Mouse (Mus musculus) lung, postnatal 25 days (tissue): ENCODE results near the gene 4933405L10Rik.

Experiments
- DNase-seq: peaks from one replicate; pipeline ENCODE4 v3.0.0; 2022; ENCODE audit warnings: low spot score

The 4933405L10Rik gene

DNA sequence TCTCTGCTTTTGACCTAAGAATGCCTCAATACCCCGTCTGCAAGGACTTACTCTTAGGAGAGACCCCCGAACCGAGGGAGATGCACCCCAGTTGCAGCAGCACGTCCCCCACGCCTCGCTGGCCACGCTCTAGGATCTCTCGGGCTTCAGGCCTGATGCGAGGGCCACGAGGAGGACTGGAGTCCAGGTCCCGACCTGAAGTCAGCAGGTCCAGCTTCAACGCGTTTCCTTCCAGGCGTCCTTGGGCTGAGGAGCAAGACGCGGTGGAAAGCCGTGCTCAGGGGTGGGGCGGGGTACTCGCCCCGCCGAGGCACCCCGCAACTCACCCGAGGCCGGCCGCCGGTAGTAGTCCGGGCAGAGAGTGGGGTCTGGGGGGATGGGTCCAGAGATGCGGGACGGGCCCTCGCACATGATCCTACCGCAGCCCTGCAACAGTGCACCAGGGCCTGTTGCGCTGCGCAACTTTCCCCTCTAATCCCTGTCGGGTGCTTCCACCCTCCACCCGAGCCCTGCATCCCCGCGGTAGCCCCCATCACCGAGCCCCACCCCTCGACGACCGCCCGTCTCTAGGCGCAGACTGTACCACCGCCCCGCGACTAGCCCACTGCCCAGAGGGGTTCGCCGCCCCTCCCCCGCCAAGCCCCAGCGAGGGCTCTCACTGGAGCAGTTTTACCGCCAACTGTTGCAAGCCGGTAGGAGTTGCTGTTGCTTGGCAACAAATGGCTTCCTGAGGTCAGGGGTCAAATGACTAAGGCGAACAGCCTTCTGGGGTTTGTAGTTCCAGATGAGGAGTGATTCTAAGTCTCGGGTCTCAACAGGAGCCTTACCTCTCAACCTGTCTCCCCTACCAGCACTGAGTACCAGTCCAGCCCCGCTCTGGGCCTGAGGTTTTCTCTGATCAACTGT, at the start of gene 4933405L10Rik, which contains the start of gene Enkd1:
4933405L10Rik (plus strand) TSS at position 158 of the 906 bp plus-strand sequence.
Enkd1 (minus strand) TSS at position 713 of the 906 bp plus-strand sequence.
- DNase-seq = peak; percentile 92

- peak; percentile 58 for DNase-seq
Observed at GRCm38 (mm10) chr8:105661167-105661566, 46.3 kb upstream of the 4933405L10Rik start.

DNA sequence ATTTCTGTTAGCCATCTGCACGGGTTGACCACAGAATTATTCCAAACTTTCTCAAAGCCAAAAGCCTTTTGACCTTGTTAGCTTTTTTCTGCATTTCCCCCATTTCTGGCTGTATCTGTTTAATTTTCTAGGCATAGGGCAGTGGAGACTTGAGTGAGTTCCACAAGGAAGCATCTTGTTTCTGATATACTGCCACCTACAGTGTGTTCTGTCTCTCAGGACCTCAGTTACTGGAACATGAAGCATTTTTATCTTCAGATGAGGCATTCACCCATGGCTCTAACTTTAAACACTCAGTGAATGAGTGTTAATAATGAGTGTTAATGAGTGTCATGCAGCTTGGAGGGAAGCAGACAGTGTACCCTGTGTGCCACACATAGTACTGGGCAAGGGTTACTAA, 29.6 kb upstream of the 4933405L10Rik start:
- DNase-seq = no peak

- no peak for DNase-seq
Observed at GRCm38 (mm10) chr8:105685325-105685724, 22.1 kb upstream of the 4933405L10Rik start.

DNA sequence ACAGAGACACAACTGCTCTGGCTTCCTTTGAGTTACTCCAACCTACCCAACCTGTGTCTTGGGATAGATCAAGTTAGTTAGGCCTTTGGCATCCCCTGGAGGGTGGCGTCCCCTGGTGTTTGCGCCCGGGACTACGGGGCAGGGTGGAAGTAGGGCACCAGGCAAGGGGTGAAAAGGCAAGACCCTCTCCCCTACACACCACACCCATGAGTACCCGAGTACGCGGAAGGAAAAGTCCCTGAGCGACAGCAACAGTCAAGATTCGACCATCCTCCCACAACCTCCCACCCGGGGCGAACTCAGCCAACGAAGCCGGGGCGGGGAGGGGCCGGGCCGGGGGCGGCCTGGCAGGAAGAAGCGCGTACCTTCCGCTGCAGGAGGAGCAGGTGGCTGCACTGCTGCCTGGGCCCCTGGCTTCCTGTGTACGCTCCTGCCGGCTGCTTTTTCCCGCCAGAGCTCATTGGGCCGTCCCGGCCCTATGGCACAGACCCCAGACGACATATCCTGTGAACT, 21.6 kb upstream of the 4933405L10Rik start, which contains the start of gene Carmil2:
Carmil2 (plus strand) TSS at position 479 of the 513 bp plus-strand sequence.
- peak; percentile 71 for DNase-seq

- DNase-seq = no peak
Observed at GRCm38 (mm10) chr8:105686551-105686950, 20.9 kb upstream of the 4933405L10Rik start.

GRCm38 (mm10) chr8:105687512-105687911, 19.9 kb upstream of the 4933405L10Rik start:
- no peak for DNase-seq

DNA sequence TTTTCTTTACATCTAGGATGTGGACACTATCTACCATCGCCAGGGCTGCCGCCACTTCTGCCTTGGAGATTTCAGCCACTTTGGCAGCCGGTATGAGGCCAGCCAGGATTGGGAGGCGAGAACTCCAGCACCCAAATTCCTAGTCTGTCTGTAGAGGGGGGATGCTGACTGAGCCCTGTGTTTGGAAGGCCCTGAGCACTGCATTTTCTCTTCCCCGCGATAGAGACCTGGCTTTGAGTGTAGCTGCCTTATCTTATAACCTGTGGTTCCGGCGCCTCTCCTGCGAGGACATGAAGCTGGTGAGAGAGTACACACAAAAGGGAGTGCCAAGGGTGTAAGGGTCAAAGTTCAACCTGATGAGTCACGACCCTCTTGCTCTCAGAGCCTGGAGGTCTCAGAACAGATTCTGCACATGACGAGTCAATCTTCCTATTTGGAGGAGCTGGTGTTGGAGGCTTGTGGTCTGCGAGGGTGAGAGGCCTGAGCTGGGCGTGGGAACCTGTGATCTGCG, 19.2 kb upstream of the 4933405L10Rik start:
- no peak for DNase-seq

GRCm38 (mm10) chr8:105689256-105689982, 18.0 kb upstream of the 4933405L10Rik start:
- DNase-seq = no peak

DNA sequence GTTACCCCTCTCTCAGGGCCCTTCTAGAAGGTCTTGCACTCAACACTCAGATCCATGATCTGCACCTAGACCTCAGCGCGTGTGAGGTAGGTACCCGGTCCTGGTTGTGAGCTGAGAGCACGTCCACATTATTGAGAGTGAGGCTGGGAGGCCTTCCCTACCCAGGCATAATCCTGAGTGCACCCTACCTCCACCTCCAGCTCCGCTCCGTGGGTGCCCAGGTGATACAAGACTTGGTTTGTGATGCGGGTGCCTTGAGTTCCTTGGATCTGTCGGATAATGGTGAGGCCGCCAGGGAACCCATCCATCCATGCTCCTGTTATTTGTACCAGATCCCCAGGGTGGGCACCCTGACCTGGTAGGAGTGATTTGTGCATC, 17.5 kb upstream of the 4933405L10Rik start:
- DNase-seq = no peak

DNA sequence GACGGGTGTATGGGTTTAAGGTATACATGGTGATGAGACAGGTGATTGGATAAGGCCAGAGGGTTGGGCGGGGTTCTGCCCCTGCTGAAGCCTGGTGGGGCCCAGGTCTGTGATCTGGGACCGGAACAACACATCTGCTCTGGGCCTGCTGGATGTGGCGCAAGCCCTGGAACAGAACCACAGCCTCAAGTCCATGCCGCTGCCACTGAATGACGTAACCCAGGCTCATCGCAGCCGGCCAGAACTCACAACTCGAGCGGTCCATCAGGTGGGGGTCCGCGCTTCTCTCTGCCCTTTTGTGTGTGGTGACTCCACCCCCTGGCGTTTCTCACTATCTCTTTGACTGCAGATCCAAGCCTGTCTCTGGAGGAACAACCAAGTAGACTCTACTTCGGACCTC, 16.5 kb upstream of the 4933405L10Rik start:
- no peak for DNase-seq

DNA sequence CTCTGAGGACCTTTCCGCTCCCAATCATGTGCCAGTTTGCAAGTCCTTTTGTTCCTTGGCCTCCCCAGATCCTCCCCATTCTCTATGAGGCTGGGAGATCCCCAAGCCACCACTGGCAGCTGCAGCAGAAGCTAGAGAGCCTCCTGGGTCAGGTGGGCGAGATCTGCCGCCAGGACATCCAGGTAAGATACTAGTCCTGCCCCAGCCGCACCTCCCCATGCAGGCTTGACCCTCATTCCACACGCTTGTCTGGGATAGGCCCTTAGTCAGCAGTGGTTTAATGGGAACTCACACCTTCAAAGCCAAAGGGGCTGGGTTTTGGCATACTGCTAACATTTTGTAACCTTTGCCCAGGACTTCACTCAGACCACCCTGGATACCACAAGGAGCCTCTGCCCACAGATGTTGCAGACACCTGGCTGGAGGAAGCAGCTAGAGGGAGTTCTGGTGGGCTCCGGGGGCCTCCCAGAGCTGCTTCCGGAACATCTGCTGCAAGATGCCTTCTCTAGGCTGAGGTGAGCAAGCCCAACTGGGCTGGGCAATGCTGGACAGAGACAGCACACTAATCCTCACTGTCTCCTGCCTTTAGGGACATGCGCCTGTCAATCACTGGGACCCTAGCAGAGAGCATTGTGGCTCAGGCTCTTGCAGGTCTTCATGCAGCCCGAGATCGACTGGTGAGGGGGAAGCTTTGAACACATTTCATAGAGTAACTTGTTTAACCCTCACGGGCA, 14.8 kb upstream of the 4933405L10Rik start:
- no peak for DNase-seq

DNA sequence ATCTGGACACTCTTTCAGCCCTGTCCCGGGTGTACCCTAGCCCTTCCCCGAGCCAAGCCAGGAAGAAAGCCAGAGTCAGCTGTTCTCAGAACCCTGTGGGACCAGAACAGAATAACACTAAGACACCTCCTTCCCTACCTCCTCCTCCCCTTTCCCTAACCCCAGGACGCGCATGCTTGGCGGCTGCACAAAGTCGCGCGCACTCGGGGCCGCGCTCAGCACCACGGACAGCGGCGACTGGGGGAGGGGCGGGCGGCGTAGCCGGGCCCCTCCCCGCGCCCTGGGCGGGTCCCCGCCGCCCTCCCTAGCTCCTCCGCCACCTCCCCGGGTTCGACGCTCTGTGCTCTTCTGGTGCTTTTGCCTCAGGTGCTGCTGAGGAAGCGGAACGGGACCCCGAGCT, 13.8 kb upstream of the 4933405L10Rik start:
- DNase-seq = peak; percentile 30

GRCm38 (mm10) chr8:105694051-105694799, 13.2 kb upstream of the 4933405L10Rik start:
- no peak for DNase-seq

- DNase-seq = no peak
Observed at GRCm38 (mm10) chr8:105695080-105695780, 12.2 kb upstream of the 4933405L10Rik start.

DNA sequence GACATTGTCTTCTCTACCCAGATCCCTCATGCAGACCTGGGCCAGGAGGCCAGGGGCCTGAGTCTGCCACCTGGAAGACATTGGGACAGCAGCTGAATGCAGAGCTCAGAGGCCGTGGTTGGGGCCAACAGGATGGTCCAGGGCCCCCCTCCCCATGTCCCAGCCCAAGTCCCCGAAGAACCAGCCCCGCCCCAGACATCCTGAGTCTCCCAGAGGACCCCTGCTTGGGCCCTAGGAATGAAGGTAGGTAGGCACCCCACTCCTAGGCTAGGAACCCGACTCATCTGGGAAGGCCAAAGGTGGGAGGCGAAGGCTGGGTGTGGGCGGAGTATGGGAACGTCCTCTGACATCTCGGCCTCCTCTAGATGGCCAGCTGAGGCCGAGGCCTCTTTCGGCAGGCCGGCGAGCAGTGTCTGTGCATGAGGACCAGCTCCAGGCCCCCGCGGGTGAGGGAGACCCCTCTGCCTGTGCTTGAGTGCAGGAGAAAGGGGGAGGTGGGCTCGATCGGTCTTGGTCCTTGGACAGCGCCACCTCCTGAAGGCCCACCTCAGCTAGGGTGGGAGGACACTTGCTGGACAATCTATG, 10.2 kb upstream of the 4933405L10Rik start:
- DNase-seq = no peak

DNA sequence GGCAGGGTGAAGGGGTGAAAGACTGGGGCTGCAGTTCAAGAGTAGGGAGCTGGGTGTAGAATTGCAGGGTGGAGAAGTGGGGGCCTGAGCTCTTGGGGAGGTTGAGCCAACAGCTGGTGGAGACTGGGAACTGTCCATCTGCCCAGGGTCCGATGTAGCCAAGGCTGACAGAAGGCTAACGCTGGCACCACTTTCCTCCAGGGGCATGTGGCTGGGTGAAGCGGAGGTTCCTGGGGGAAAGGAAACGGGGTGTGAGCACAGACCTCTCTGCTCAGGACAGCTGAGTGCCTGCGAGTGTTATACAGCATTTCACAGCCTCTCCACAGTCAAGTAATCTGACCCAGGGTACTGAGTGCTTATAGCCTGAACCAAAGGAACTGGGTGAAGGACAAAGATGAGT, 8.7 kb upstream of the 4933405L10Rik start:
- no peak for DNase-seq

DNA sequence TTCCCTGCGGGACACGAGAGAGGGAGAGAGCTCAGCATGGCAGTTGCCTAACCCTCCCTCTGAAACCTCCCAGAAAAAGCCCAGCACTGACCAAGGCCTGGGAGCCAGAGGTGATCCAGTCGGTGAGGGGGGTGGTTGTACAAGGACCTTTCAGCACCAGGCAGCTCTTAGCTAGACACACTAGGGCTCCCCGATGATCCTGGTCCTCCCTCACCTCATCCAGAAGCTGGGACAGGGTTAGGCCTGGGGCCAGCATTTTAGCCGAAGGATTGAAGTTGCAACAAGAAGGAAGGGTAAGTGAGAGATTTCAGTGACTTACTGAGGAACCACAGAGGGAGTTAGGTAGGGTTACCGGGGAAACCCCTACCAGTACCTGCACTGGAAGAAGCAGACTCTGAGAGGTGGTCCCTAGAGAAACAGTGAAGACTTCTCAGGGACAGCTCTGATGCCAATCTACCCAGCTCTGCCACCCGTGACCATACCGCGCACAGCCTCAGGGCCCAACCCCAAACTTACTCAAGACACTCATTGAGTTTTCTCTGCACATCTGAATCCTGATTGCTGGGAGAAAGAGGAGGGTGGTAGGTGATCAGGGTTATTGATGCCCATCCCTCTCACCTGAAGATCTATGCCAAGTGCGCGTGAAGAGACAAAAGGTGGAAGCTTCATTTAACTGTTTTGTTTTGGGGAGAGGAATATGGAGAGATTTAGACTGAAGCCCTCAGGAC, 7.8 kb upstream of the 4933405L10Rik start:
- DNase-seq = no peak

DNA sequence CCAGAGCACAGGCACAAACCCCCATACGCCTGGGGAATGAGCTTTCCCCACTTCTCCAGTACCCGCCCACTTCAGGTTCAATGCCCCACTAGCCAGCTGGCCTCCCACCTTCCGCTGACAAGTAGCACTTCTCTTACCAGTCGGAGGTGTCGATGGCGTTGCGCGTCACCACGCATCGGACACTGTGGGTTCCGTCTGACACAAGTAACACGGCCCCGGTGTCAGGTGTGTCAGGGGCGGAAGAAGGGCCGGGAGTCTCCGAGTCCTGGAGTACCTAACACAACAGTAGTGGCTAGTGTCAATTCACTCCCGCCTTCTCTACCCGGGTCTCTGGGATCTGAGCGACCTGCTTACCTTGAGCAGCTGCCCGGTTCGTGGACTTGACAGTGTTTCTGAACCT, 6.9 kb upstream of the 4933405L10Rik start:
- DNase-seq = peak; percentile 62
